Mouse (Mus musculus): ENCODE measurements around the gene Pom121l12.

Pom121l12 gene

DNA sequence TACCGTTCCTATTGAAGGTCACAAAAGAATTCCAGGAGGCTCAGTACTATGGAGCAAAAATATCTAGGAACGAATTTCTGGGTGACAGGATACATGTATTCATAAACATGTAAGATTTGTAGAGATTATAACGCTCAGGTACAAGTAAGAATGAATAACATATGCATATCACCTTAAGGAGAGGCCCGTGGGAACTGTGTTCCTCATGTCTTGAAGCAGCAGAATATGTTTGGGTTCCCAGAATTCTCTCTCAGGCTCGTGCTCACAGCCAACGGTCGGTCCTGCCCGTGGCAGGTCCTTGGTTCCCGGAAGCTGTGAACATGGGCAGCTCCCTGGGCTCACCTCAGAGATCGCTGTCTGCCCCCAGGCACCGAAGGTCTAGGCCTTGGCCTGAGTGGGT lies at the start of gene Pom121l12:
Pom121l12 (plus strand) TSS at position 301 of the 400 bp plus-strand sequence.
- in situ Hi-C loops (cut with MboI, MseI) = no loop called here

DNA sequence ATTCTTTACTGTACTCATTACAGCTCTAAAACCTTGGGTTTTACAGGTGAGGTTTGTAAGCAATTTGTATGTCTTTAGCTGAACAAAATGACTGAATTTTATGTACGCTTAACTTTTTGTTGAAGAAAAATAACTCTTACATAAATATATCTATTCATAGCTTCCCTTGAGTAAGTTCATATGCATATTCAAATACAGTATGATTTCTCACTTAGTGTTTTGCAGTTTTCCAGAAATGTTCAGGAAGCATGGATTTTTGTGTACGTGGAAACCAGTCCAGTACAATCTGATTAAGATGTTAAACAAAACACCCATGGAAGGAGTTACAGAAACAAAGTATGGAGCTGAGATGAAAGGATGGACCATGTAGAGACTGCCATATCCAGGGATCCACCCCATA lies 12.8 kb downstream of the Pom121l12 start:
- in situ Hi-C loops (cut with MboI, MseI) = no loop called here

Data from regulatory T cell (primary cell).